Comparison of ENCODE assay signal across 1 mouse cellular context in genomic region chr11:96074351-96075176, GRCm38 (mm10).
TF ChIP-seq lines count a peak whose summit lies in the region.

No protein-coding gene starts in this region.

TF ChIP-seq in MEL, 35 proteins besides CTCF, POLR2A, EP300 and RAD21 (continued from another document):
- no peak for TF ChIP-seq NRF1 (IDR thresholded peaks at IDR 0.05; ENCODE audit: insufficient read depth, low read depth, low read length, poor library complexity, severe bottlenecking)
